Mouse (Mus musculus): ENCODE measurements at regions not wholly inside any gene's neighbourhood (a gene's known extent, or its start where the extent isn't known, plus 50 kb on each side); places are given as distances from the start of the nearest gene placed in this dataset.
A peak's percentile ranks its signal among the peaks of the same experiment; 100 is the strongest.

GRCm38 (mm10) chr1:189972790-189973406 lies 50.7 kb upstream of the Smyd2 start:
- peak; percentile 75 for DNase-seq
- TF ChIP-seq CTCF (IDR thresholded peaks at IDR 0.05; ENCODE audit: insufficient read depth, low read length) (peak; percentile 85), POLR2A (IDR thresholded peaks at IDR 0.05; ENCODE audit: borderline replicate concordance, extremely low read depth, low read depth, low read length) (no peak)
- H3K4me3 ChIP-seq (replicated peaks; ENCODE audit: extremely low read depth, low read depth, low read length), result no peak overlapping the region
- WGBS, result 12% methylated on average over 13 of the region's 13 CpGs
- no peaks in the 10 kb centered on the region for H3K4me1 ChIP-seq (ENCODE audit: control insufficient read depth, insufficient read depth, low read length)
